Mouse (Mus musculus): Measurements from ENCODE around the gene Gm8257.
"Not testable (repeated sequence)": the region's sequence is repeated elsewhere in the genome, so short reads cannot be mapped to it uniquely, and the experiment has no call there.

Gene Gm8257

GRCm38 (mm10) chr14:44706356-44706755 lies at the start of gene Gm8257:
Gene Gm8257, minus strand, starts transcription at chr14:44706456.
- not testable (repeated sequence) for DNase-seq (ENCODE audit: low read depth, low spot score)

GRCm38 (mm10) chr14:44750240-44750639 lies 44.0 kb upstream of the Gm8257 start, which contains the start of gene Gm8267:
Gene Gm8267, minus strand, starts transcription at chr14:44750340.
- DNase-seq (ENCODE audit: low read depth, low spot score), result no peak

GRCm38 (mm10) chr14:44742789-44743188 lies 36.5 kb upstream of the Gm8257 start:
- not testable (repeated sequence) for DNase-seq (ENCODE audit: low read depth, low spot score)

GRCm38 (mm10) chr14:44730711-44731110 lies 24.5 kb upstream of the Gm8257 start:
- not testable (repeated sequence) for DNase-seq (ENCODE audit: low read depth, low spot score)

- DNase-seq (ENCODE audit: low read depth, low spot score), result not testable (repeated sequence)
Measured at GRCm38 (mm10) chr14:44627737-44628136, 78.5 kb downstream of the Gm8257 start, which contains the start of gene Gm5624. Gene Gm5624, minus strand, starts transcription at chr14:44627938.

Measured in CD4-positive helper T cell, adult 2 months (primary cell).